Mouse (Mus musculus): ENCODE data around the gene Nckap5. TPM values are rescaled to one million over a fixed set of nuclear protein-coding genes. Genes with fewer than 3 reads are reported as not detected.

Nckap5 gene
- polyA plus RNA-seq, 2 experiments, result 6.8 to 14.9 TPM

DNA sequence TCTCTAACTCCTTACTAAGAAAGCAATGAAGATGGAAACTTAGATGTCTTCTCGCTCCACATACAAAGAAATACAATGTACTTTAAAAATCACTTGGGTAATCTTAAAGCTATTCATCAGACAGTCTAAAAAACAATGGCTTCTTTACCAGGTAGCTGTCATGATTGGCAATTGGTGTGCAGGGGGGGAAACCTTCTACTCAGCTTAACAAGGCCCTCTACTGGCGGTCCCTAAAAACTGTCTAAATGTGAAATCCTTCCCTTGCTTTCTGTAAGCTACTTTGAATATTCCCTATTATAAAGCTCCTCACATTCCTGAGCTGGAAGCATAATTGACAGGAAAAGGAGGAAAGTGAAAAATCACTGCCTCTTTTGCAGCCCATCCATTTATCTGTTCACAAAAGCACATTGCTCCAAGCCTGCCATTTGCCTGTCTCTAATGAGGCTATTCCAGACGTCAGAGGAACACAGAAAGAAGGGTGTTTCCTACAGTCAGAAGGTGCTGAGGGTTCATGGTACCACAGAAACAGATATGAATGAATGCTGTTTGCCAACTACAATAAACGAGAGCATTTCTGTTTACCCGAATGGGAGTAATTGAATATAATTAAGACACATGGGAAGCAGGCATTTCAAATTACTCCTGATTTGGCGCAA lies 104.1 kb downstream of the Nckap5 start:
- Histone ChIP-seq H3K4me2 (replicated peaks; ENCODE audit: low read depth, low read length, severe bottlenecking) (no peak overlapping the region), H3K4me1 (ENCODE audit: control insufficient read depth, insufficient read depth, low read length) (no peaks in the 10 kb centered on the region), H3K27ac (replicated peaks; ENCODE audit: low read depth, low read length) (no peak overlapping the region), H3K27me3 (ENCODE audit: control insufficient read depth, insufficient read depth, low read length) (no peaks in the 10 kb centered on the region), H3K36me3 (ENCODE audit: control insufficient read depth, insufficient read depth, low read length) (no peaks in the 10 kb centered on the region), H3K9me3 (ENCODE audit: control insufficient read depth, low read length) (no peaks in the 10 kb centered on the region), H3K9ac (ENCODE audit: low read depth, low read length, severe bottlenecking) (no peak overlapping the region), H3K4me3 (replicated peaks; ENCODE audit: low read length) (no peak overlapping the region)
- ATAC-seq (ENCODE audit: low FRiP score, low read depth) (no peak), DNase-seq (ENCODE audit: low spot score) (peak; percentile 25)
- WGBS, result 58% methylated on average over 6 of the region's 6 CpGs
- TF ChIP-seq POLR2A (IDR thresholded peaks at IDR 0.05; ENCODE audit: borderline replicate concordance, extremely low read depth, insufficient read depth, insufficient read length), result no peak

DNA sequence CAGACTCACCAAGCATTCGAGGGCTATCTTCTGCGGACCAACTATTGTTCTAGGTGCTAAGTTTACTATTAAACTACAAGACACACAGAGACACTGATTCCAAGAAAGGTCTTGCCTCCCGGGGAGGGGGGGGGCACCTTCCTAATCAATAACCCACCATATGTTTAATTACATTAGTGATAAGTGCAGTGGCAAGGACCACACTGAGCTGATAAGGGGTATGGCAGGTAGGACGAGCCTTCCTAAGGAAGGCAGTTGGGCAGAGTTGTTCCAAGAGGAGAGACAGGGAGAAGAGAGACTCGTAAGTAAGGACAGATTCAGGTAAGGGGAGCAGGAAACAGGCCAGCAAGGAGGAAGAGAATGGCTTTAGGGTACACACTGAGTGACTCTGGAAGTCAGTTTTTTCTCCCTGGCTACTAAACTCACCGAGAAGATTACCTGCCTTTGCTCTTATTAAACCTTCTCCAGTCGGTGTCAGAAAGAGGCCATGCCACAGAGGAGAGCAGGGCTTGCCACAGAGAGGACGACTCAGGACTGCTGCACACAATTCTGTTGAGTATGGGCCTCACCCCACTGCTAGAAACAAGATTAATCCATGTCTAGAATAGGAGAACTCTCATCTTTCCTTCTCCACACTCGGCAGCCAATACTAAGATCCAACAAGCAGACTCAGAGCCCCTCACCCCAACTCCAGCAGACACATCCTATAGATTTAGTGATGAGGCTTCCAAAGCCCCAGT lies 104.8 kb downstream of the Nckap5 start:
- no peak for TF ChIP-seq POLR2A (IDR thresholded peaks at IDR 0.05; ENCODE audit: borderline replicate concordance, extremely low read depth, insufficient read depth, insufficient read length)
- no peak overlapping the region for H3K9ac ChIP-seq (ENCODE audit: low read depth, low read length, severe bottlenecking)
- no peaks in the 10 kb centered on the region for H3K4me1 ChIP-seq (ENCODE audit: control insufficient read depth, insufficient read depth, low read length)
- ATAC-seq (ENCODE audit: low FRiP score, low read depth) (no peak), DNase-seq (ENCODE audit: low spot score) (no peak)
- no peak overlapping the region for H3K4me3 ChIP-seq (replicated peaks; ENCODE audit: low read length)
- no peak overlapping the region for H3K27ac ChIP-seq (replicated peaks; ENCODE audit: low read depth, low read length)
- H3K36me3 ChIP-seq (ENCODE audit: control insufficient read depth, insufficient read depth, low read length), result no peaks in the 10 kb centered on the region
- no peaks in the 10 kb centered on the region for H3K9me3 ChIP-seq (ENCODE audit: control insufficient read depth, low read length)
- no peaks in the 10 kb centered on the region for H3K27me3 ChIP-seq (ENCODE audit: control insufficient read depth, insufficient read depth, low read length)
- H3K4me2 ChIP-seq (replicated peaks; ENCODE audit: low read depth, low read length, severe bottlenecking), result no peak overlapping the region
- WGBS, result 69% methylated on average over 9 of the region's 9 CpGs

DNA sequence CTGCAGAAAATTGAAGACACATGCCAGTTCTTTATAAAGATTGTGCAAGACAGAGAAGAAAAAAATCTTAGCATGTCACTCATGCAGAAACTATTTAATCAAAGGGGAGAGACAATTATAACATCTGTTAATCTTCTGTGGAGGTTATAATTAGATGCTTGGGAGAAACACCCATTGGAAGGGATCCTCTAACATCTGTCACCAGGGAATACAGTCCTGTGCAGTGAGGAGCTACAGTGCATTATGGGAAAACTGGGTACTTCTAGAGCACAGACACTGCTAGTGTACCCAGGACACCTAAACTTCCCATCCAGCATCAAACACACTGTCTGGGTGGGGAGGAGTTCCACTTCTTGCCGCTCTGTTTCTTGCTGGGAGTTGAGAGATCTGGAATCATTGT lies 108.7 kb downstream of the Nckap5 start:
- Histone ChIP-seq H3K4me1 (ENCODE audit: control insufficient read depth, insufficient read depth, low read length) (no peaks in the 10 kb centered on the region), H3K36me3 (ENCODE audit: control insufficient read depth, insufficient read depth, low read length) (no peaks in the 10 kb centered on the region), H3K4me3 (replicated peaks; ENCODE audit: low read length) (no peak overlapping the region), H3K27ac (replicated peaks; ENCODE audit: low read depth, low read length) (no peak overlapping the region), H3K9ac (ENCODE audit: low read depth, low read length, severe bottlenecking) (no peak overlapping the region), H3K9me3 (ENCODE audit: control insufficient read depth, low read length) (no peaks in the 10 kb centered on the region), H3K27me3 (ENCODE audit: control insufficient read depth, insufficient read depth, low read length) (no peaks in the 10 kb centered on the region), H3K4me2 (replicated peaks; ENCODE audit: low read depth, low read length, severe bottlenecking) (no peak overlapping the region)
- DNase-seq (ENCODE audit: low spot score) (no peak), ATAC-seq (ENCODE audit: low FRiP score, low read depth) (no peak)
- no peak for TF ChIP-seq POLR2A (IDR thresholded peaks at IDR 0.05; ENCODE audit: borderline replicate concordance, extremely low read depth, insufficient read depth, insufficient read length)
- 83% methylated on average over 1 of the region's 1 CpGs for WGBS

DNA sequence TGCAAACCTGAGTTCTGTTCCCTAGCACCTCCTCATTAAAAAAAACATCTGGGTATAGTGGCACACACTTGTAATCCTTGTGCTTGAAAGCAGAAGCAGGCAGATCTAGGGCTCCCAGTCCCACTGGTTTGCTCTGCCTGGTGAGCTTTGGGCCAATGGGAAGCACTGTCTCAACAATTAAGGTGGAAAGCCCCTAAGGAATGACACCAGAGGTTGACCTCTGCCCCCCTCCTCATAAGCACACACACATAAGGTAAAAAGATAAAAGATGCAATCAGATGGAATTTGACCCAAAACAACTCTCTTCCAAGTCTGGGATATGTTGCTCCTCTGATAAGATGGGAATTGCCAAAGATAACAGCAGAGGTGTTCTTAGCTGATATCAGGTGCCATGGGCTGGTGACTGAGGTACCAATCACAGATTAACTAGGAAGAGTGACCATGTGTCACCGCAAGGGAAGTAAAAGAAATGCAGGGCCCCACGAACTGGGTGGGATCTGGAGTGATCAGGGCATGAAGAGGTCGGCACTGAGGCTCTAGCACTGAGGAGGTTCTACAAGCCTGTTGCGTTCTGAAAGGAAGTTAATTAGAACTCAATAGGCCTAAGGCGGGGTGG lies 110.8 kb downstream of the Nckap5 start:
- Histone ChIP-seq H3K4me3 (replicated peaks; ENCODE audit: low read length) (no peak overlapping the region), H3K9me3 (ENCODE audit: control insufficient read depth, low read length) (no peaks in the 10 kb centered on the region), H3K4me2 (replicated peaks; ENCODE audit: low read depth, low read length, severe bottlenecking) (no peak overlapping the region), H3K9ac (ENCODE audit: low read depth, low read length, severe bottlenecking) (no peak overlapping the region), H3K27me3 (ENCODE audit: control insufficient read depth, insufficient read depth, low read length) (no peaks in the 10 kb centered on the region), H3K27ac (replicated peaks; ENCODE audit: low read depth, low read length) (no peak overlapping the region), H3K36me3 (ENCODE audit: control insufficient read depth, insufficient read depth, low read length) (no peaks in the 10 kb centered on the region), H3K4me1 (ENCODE audit: control insufficient read depth, insufficient read depth, low read length) (no peaks in the 10 kb centered on the region)
- TF ChIP-seq POLR2A (IDR thresholded peaks at IDR 0.05; ENCODE audit: borderline replicate concordance, extremely low read depth, insufficient read depth, insufficient read length), result no peak
- DNase-seq (ENCODE audit: low spot score) (no peak), ATAC-seq (ENCODE audit: low FRiP score, low read depth) (no peak)
- WGBS, result 54% methylated on average over 5 of the region's 5 CpGs

DNA sequence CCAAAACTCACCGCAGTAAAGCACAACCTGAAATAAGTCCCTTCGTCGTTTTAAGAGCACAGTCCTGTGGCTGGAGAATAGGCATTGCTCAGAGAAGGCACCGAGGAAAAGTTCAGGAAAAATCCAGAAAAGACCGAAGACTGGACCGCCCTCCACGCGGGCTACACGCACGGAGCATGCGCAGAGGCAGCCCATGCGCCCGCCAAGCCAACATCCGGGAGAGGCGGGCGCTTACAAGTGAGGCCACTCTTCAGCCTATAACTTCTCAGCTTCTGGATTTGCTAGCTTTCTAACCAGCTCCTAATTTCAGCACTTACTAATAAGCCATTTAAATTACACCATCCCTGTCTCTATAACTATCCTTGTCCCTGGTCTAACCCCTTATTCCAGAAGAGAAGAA lies 124.0 kb downstream of the Nckap5 start:
- Histone ChIP-seq H3K4me2 (replicated peaks; ENCODE audit: low read depth, low read length, severe bottlenecking) (no peak overlapping the region), H3K36me3 (ENCODE audit: control insufficient read depth, insufficient read depth, low read length) (no peaks in the 10 kb centered on the region), H3K4me1 (ENCODE audit: control insufficient read depth, insufficient read depth, low read length) (no peaks in the 10 kb centered on the region), H3K27me3 (ENCODE audit: control insufficient read depth, insufficient read depth, low read length) (no peaks in the 10 kb centered on the region), H3K9me3 (ENCODE audit: control insufficient read depth, low read length) (no peaks in the 10 kb centered on the region), H3K9ac (ENCODE audit: low read depth, low read length, severe bottlenecking) (no peak overlapping the region), H3K27ac (replicated peaks; ENCODE audit: low read depth, low read length) (no peak overlapping the region), H3K4me3 (replicated peaks; ENCODE audit: low read length) (no peak overlapping the region)
- DNase-seq (ENCODE audit: low spot score) (no peak), ATAC-seq (ENCODE audit: low FRiP score, low read depth) (no peak)
- TF ChIP-seq POLR2A (IDR thresholded peaks at IDR 0.05; ENCODE audit: borderline replicate concordance, extremely low read depth, insufficient read depth, insufficient read length), result no peak
- WGBS, result 93% methylated on average over 16 of the region's 16 CpGs

All from limb, embryonic 14.5 days (tissue).